Mouse (Mus musculus) liver, adult 2 months (tissue): Measurements from ENCODE around the gene Nebl.

Experiments
- CTCF ChIP-seq: fragments of 200-500 bp; IDR thresholded peaks from 2 replicates; pipeline ENCODE4 v1.5.1; 2011; ENCODE audit warnings: low read depth, low read length, control low read depth
- POLR2A ChIP-seq: fragments of 200-500 bp; IDR thresholded peaks from 2 replicates; pipeline ENCODE4 v1.6.1; 2011; ENCODE audit warnings: low read length, control low read depth; ENCODE audit not compliant: insufficient read depth; ENCODE audit errors: extremely low read depth

DNA sequence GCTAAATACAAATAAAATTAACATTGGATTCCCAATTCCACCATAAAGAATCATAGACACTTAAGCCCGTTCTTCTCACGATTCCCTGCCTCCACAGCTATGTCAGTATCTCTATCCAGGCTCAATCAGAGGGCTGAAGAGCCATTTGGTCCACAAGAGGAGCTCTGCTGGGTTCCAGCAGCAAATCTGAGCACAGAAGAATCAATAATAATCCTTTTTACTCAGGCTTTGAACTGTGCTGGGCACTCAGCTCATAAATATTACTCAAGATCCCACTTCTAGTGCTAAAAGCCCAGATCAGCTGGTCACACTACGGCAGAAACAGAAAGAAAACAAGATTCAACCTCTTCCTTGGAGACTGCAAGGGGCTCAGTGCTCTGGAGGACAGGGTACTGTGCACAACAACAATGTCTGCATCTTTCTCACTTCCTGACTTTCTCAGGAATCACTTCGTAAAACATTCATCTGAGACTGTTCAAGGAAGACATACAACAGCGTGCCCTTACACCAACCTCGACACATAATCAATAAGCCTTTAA is 10.0 kb downstream of the Nebl start:
- TF ChIP-seq CTCF, result no peak
- no peak for TF ChIP-seq POLR2A
